Mouse (Mus musculus): ENCODE measurements at regions not wholly inside any gene's neighbourhood (a gene's known extent, or its start where the extent isn't known, plus 50 kb on each side); places are given as distances from the start of the nearest gene placed in this dataset.

GRCm38 (mm10) chr15:85672376-85672775 is 62.4 kb upstream of the Ppara start:
- TF ChIP-seq CTCF (IDR thresholded peaks at IDR 0.05; ENCODE audit: low read depth) (no peak), EP300 (IDR thresholded peaks at IDR 0.05; ENCODE audit: low read depth) (no peak)

All from liver, embryonic 14.5 days (tissue).